Mouse (Mus musculus) megakaryocyte, embryonic 14.5 days (primary cell): ENCODE measurements around the gene Plppr3.

ENCODE experiments used
- FLI1 ChIP-seq: IDR thresholded peaks from 2 replicates; pipeline ENCODE4 v1.6.1; 2012; ENCODE audit warnings: low read length, inconsistent platforms, mixed read lengths
- GATA1 ChIP-seq: IDR thresholded peaks from 3 replicates; pipeline ENCODE4 v1.6.1; 2012; ENCODE audit warnings: mixed read lengths, low read length, inconsistent platforms, borderline replicate concordance

DNA sequence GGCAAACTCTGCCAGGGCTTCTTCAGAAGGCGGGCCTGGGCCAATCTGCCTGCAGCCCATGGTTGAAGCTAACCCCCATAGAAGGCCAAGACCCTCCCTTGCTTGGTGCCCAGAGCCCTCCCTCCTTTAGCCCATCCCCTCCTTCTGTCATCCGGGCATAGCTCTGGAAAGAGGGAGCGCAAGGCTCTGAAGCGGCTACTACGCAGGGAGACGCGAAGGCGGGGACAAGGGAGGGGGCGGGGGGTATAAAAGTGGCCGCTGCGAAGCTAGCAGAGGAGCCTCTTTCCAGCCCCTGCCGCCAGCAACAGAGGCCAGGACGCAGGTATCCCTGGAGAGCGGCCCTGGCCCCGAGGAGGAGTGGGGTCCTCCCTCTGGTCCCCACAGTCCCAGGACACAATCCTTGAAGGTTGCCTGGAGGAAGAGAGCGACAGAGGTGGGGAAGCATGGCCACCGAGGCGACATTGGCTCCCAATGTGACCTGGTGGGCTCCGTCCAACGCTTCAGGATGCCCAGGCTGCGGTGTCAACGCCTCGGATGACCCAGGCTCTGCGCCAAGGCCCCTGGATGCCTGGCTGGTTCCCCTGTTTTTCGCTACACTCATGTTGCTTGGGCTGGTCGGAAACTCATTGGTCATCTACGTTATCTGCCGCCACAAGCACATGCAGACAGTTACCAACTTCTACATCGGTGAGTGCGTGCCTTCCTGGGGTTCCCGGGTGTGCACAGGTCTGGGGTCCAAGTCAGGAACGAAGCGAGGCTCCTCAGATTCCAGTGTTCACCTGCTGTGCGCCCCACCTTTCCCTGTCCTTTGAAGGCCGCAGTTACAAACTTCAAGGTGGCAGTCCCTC lies 44.0 kb upstream of the Plppr3 start:
- TF ChIP-seq GATA1 (no peak), FLI1 (no peak)
